Mouse (Mus musculus) midbrain, postnatal 0 days (tissue): ENCODE data around the gene Orm3. TPM values are rescaled to one million over a fixed set of nuclear protein-coding genes. Genes with fewer than 3 reads are reported as not detected.

Experiments used
- ATAC-seq: fragments of 200-750 bp; cut with Nextera tagmentation; 2 replicates; pipeline ENCODE4 v1.8.0; 2017; ENCODE audit warnings: moderate number of reproducible peaks, mild to moderate bottlenecking, moderate TSS enrichment, moderate library complexity; ENCODE audit not compliant: low FRiP score
- DNase-seq: peaks from one replicate; pipeline ENCODE4 v3.0.0-alpha.2; 2015; ENCODE audit warnings: low spot score
- H3K27ac ChIP-seq: fragments of 300-500 bp; sonication (generic); 2 replicates; pipeline ENCODE4 v1.5.1; 2014; ENCODE audit warnings: low read depth, mild to moderate bottlenecking, low read length, mixed read lengths
- H3K27me3 ChIP-seq: fragments of 300-500 bp; sonication (generic); 2 replicates; pipeline ENCODE4 v1.6.1; 2014; ENCODE audit warnings: low read length, control low read depth, mixed read lengths; ENCODE audit not compliant: insufficient read depth
- H3K36me3 ChIP-seq: fragments of 300-500 bp; sonication (generic); 2 replicates; pipeline ENCODE4 v1.6.1; 2014; ENCODE audit warnings: low read length, control low read depth, mixed read lengths; ENCODE audit not compliant: insufficient read depth
- H3K4me1 ChIP-seq: fragments of 300-500 bp; sonication (generic); 2 replicates; pipeline ENCODE4 v1.6.1; 2014; ENCODE audit warnings: mild to moderate bottlenecking, control low read depth, antibody characterized with exemption, low read length, mixed read lengths; ENCODE audit not compliant: insufficient read depth
- H3K4me2 ChIP-seq: fragments of 300-500 bp; sonication (generic); 2 replicates; pipeline ENCODE4 v1.6.1; 2014; ENCODE audit warnings: low read depth, mild to moderate bottlenecking, low read length, mixed read lengths; ENCODE audit not compliant: poor library complexity, severe bottlenecking
- H3K4me3 ChIP-seq: fragments of 300-500 bp; sonication (generic); 2 replicates; pipeline ENCODE4 v1.5.1; 2014; ENCODE audit warnings: low read depth, mild to moderate bottlenecking, low read length, moderate library complexity
- H3K9ac ChIP-seq: fragments of 300-500 bp; sonication (generic); replicated peaks from 2 replicates; pipeline ENCODE4 v1.6.1; 2014; ENCODE audit warnings: mild to moderate bottlenecking, low read length, moderate library complexity, mixed read lengths; ENCODE audit not compliant: poor library complexity, severe bottlenecking
- H3K9me3 ChIP-seq: fragments of 300-500 bp; sonication (generic); 2 replicates; pipeline ENCODE4 v1.6.1; 2016; ENCODE audit warnings: low read length, control low read depth
- CTCF ChIP-seq: IDR thresholded peaks from 2 replicates; pipeline ENCODE4 v1.5.1; 2016; ENCODE audit warnings: antibody characterized with exemption, mild to moderate bottlenecking
- WGBS: fragments of 180-500 bp; shearing (Covaris S2); extraction: QIAGEN DNeasy Blood & Tissue Kit; methylation state at CpG from one replicate; pipeline ENCODE4 v1.1.7; 2014; 5-methylcytosine and 5-hydroxymethylcytosine counted together
- polyA plus RNA-seq: library from polyadenylated mRNA; unstranded; fragments of >200 nt; fragmentation: Nextera tagmentation; extraction: Ambion mirVana; gene quantifications from 2 replicates; pipeline ENCODE4 v1.2.1, GENCODE M21; 2015
- total RNA-seq: library from RNA; depleted of rRNA; stranded (reverse); fragments of >200 nt; gene quantifications from 2 replicates; pipeline ENCODE4 v1.2.3, GENCODE M21; 2014

Gene Orm3
- total and polyA plus RNA-seq, 2 experiments from 2014 or later, result not detected

GRCm38 (mm10) chr4:63342491-63342890 is 13.5 kb upstream of the Orm3 start:
- no peaks in the 10 kb centered on the region for H3K9me3 ChIP-seq
- no peaks in the 10 kb centered on the region for H3K4me1 ChIP-seq
- no peak overlapping the region for H3K4me3 ChIP-seq
- no peak overlapping the region for H3K27ac ChIP-seq
- ATAC-seq (no peak), DNase-seq (no peak)
- no peaks in the 10 kb centered on the region for H3K27me3 ChIP-seq
- H3K9ac ChIP-seq, result no peak overlapping the region
- H3K4me2 ChIP-seq, result no peak overlapping the region
- 56% methylated on average over 4 of the region's 4 CpGs for WGBS
- TF ChIP-seq CTCF, result no peak
- H3K36me3 ChIP-seq, result no peaks in the 10 kb centered on the region

- ATAC-seq, result no peak
- H3K4me3 ChIP-seq, result no peak overlapping the region
- H3K4me1 ChIP-seq, result no peaks in the 10 kb centered on the region
- H3K4me2 ChIP-seq, result no peak overlapping the region
- H3K27me3 ChIP-seq, result no peaks in the 10 kb centered on the region
- DNase-seq, result no peak
- no peaks in the 10 kb centered on the region for H3K36me3 ChIP-seq
- 66% methylated on average over 3 of the region's 3 CpGs for WGBS
- H3K27ac ChIP-seq, result no peak overlapping the region
- H3K9ac ChIP-seq, result no peak overlapping the region
- TF ChIP-seq CTCF, result no peak
- no peaks in the 10 kb centered on the region for H3K9me3 ChIP-seq
Measured at GRCm38 (mm10) chr4:63343608-63344007, 12.4 kb upstream of the Orm3 start.

GRCm38 (mm10) chr4:63344295-63344694 is 11.7 kb upstream of the Orm3 start, which contains the start of gene Orm1:
Gene Orm1 (plus strand): TSS chr4:63344560.
- WGBS, result 84% methylated on average over 8 of the region's 8 CpGs
- no peak for ATAC-seq

GRCm38 (mm10) chr4:63345261-63345660 is 10.7 kb upstream of the Orm3 start:
- no peaks in the 10 kb centered on the region for H3K27me3 ChIP-seq
- no peaks in the 10 kb centered on the region for H3K36me3 ChIP-seq
- no peak overlapping the region for H3K9ac ChIP-seq
- TF ChIP-seq CTCF, result no peak
- ATAC-seq (no peak), DNase-seq (no peak)
- H3K4me3 ChIP-seq, result no peak overlapping the region
- H3K9me3 ChIP-seq, result no peaks in the 10 kb centered on the region
- H3K4me1 ChIP-seq, result no peaks in the 10 kb centered on the region
- no peak overlapping the region for H3K4me2 ChIP-seq
- H3K27ac ChIP-seq, result no peak overlapping the region

More at GRCm38 (mm10) chr4:63344295-63344694, 11.7 kb upstream of the Orm3 start, which contains the start of gene Orm1:
- H3K9ac ChIP-seq, result no peak within 1 kb of the TSS
- no peaks in the 10 kb centered on the region for H3K4me1 ChIP-seq
- H3K4me2 ChIP-seq, result no peak within 1 kb of the TSS
- no peaks in the 10 kb centered on the region for H3K36me3 ChIP-seq
- no peak for TF ChIP-seq CTCF
- no peak for DNase-seq
- H3K27ac ChIP-seq, result no peak within 1 kb of the TSS
- H3K9me3 ChIP-seq, result no peaks in the 10 kb centered on the region
- H3K27me3 ChIP-seq, result no peaks in the 10 kb centered on the region
- no peak within 1 kb of the TSS for H3K4me3 ChIP-seq

- DNase-seq, result no peak
Measured at GRCm38 (mm10) chr4:63346659-63347058, 9.3 kb upstream of the Orm3 start.

GRCm38 (mm10) chr4:63348524-63348923 is 7.4 kb upstream of the Orm3 start:
- Histone ChIP-seq H3K27ac (no peak overlapping the region), H3K36me3 (no peaks in the 10 kb centered on the region), H3K4me2 (no peak overlapping the region), H3K9me3 (no peaks in the 10 kb centered on the region), H3K4me1 (no peaks in the 10 kb centered on the region), H3K27me3 (no peaks in the 10 kb centered on the region), H3K4me3 (no peak overlapping the region), H3K9ac (no peak overlapping the region)
- no peak for TF ChIP-seq CTCF
- WGBS, result 68% methylated on average over 6 of the region's 6 CpGs
- no peak for ATAC-seq
- DNase-seq, result no peak

More at GRCm38 (mm10) chr4:63346659-63347058, 9.3 kb upstream of the Orm3 start:
- Histone ChIP-seq H3K27me3 (no peaks in the 10 kb centered on the region), H3K27ac (no peak overlapping the region), H3K9me3 (no peaks in the 10 kb centered on the region), H3K4me1 (no peaks in the 10 kb centered on the region), H3K4me3 (no peak overlapping the region), H3K9ac (no peak overlapping the region), H3K36me3 (no peaks in the 10 kb centered on the region), H3K4me2 (no peak overlapping the region)
- ATAC-seq, result no peak
- TF ChIP-seq CTCF, result no peak
- WGBS, result 94% methylated on average over 4 of the region's 4 CpGs
